Comparison of ENCODE assay signal across 10 mouse cellular contexts in genomic region chr19:59169143-59169935, GRCm38 (mm10). TPM values are rescaled to one million over a fixed set of nuclear protein-coding genes. Genes with fewer than 3 reads are reported as not detected.
DNase-seq lines count a peak whose midpoint lies in the region; ATAC-seq and TF ChIP-seq lines count a peak whose summit lies in the region.
"Had no signal": no experiment of that assay in that cellular context is flagged by ENCODE, and none has a peak within 500 bp of the region (broad histone marks: within the 10 kb centered on the region; RNA-seq: fewer than 3 reads in every experiment).

No protein-coding gene starts in this region.

- no peak for DNase-seq in heart, postnatal 36 days
- DNase-seq in midbrain, embryonic 14.5 days: peak; percentile 52
- DNase-seq in ovary, adult 18-20 months (ENCODE audit: low spot score): no peak
- no peak for DNase-seq in adrenal gland, postnatal 14 days
- DNase-seq in thymus, postnatal 10 days (ENCODE audit: low spot score in 2 of 2): no peak

- H3K9me3 ChIP-seq in heart, embryonic 12.5 days (replicated peaks): no peaks in the 10 kb centered on the region
- no peaks in the 10 kb centered on the region for H3K9me3 ChIP-seq in hindbrain, embryonic 12.5 days (replicated peaks)
- H3K9me3 ChIP-seq in midbrain, embryonic 14.5 days (ENCODE audit: control insufficient read depth, low read length): no peaks in the 10 kb centered on the region

- intact Hi-C loops in heart, postnatal 36 days (cut with DNase I): no loop called here

- peak; percentile 28; the same call in 1 of the 2 replicates for ATAC-seq in heart, embryonic 12.5 days (ENCODE audit: insufficient number of reproducible peaks, low FRiP score)
- ATAC-seq in hindbrain, embryonic 12.5 days (ENCODE audit: low FRiP score): no peak; the same call in 1 of the 2 replicates
- ATAC-seq in midbrain, embryonic 14.5 days (ENCODE audit: low FRiP score, low TSS enrichment): no peak

- no peak for TF ChIP-seq CTCF in cortical plate, adult 2 months (IDR thresholded peaks at IDR 0.05; ENCODE audit: extremely low read depth, insufficient read depth, low read length)

- H3K9ac ChIP-seq in heart, embryonic 12.5 days: peak overlapping the region; percentile 1; the same call in 1 of the 2 replicates
- peak overlapping the region; percentile 23; the same call in 1 of the 2 replicates for H3K9ac ChIP-seq in hindbrain, embryonic 12.5 days
- H3K9ac ChIP-seq in midbrain, embryonic 14.5 days (replicated peaks; ENCODE audit: low read length): no peak overlapping the region

- no peak for TF ChIP-seq POLR2A in cortical plate, adult 2 months (IDR thresholded peaks at IDR 0.05; ENCODE audit: extremely low read depth, insufficient read depth, low read length)

- H3K4me1 ChIP-seq in heart, embryonic 12.5 days (replicated peaks): peaks cover 29% of the 10 kb centered on the region
- no peaks in the 10 kb centered on the region for H3K4me1 ChIP-seq in cortical plate, adult 2 months (ENCODE audit: control insufficient read depth, insufficient read depth, low read length)
- H3K4me1 ChIP-seq in hindbrain, embryonic 12.5 days: peaks cover 23% of the 10 kb centered on the region
- no peaks in the 10 kb centered on the region for H3K4me1 ChIP-seq in midbrain, embryonic 14.5 days (ENCODE audit: control insufficient read depth, insufficient read depth, low read length)

- H3K4me2 ChIP-seq in heart, embryonic 12.5 days: peak overlapping the region; percentile 66
- peak overlapping the region; percentile 35 for H3K4me2 ChIP-seq in hindbrain, embryonic 12.5 days (replicated peaks)
- H3K4me2 ChIP-seq in midbrain, embryonic 14.5 days (ENCODE audit: low read length): peak overlapping the region; percentile 31

- H3K27me3 ChIP-seq in heart, embryonic 12.5 days (replicated peaks): peaks cover 98% of the 10 kb centered on the region
- peaks cover 98% of the 10 kb centered on the region for H3K27me3 ChIP-seq in hindbrain, embryonic 12.5 days
- peaks cover 90% of the 10 kb centered on the region for H3K27me3 ChIP-seq in midbrain, embryonic 14.5 days (ENCODE audit: control insufficient read depth, insufficient read depth, low read length)

- WGBS in heart, embryonic 12.5 days: under 1% methylated on average over 65 of the region's 65 CpGs
- WGBS in hindbrain, embryonic 12.5 days: under 1% methylated on average over 65 of the region's 65 CpGs
- under 1% methylated on average over 65 of the region's 65 CpGs for WGBS in midbrain, embryonic 14.5 days

- peak overlapping the region; percentile 37 for H3K4me3 ChIP-seq in heart, embryonic 12.5 days
- peak overlapping the region; percentile 22; the same call in 1 of the 2 replicates for H3K4me3 ChIP-seq in cortical plate, adult 2 months (ENCODE audit: insufficient read depth, low read length)
- H3K4me3 ChIP-seq in hindbrain, embryonic 12.5 days: peak overlapping the region; percentile 22
- peak overlapping the region; percentile 19; the same call in 1 of the 2 replicates for H3K4me3 ChIP-seq in midbrain, embryonic 14.5 days (replicated peaks; ENCODE audit: low read depth, low read length)

- no peak overlapping the region for H3K27ac ChIP-seq in heart, embryonic 12.5 days (ENCODE audit: poor library complexity, severe bottlenecking)
- H3K27ac ChIP-seq in cortical plate, adult 2 months (ENCODE audit: insufficient read depth, low read length): no peak overlapping the region
- no peak overlapping the region for H3K27ac ChIP-seq in hindbrain, embryonic 12.5 days
- H3K27ac ChIP-seq in midbrain, embryonic 14.5 days (replicated peaks; ENCODE audit: low read depth, low read length): no peak overlapping the region

- no peaks in the 10 kb centered on the region for H3K36me3 ChIP-seq in heart, embryonic 12.5 days
- no peaks in the 10 kb centered on the region for H3K36me3 ChIP-seq in hindbrain, embryonic 12.5 days
- H3K36me3 ChIP-seq in midbrain, embryonic 14.5 days (ENCODE audit: control insufficient read depth, insufficient read depth, low read length): no peaks in the 10 kb centered on the region

RNA-seq across cellular contexts. Expression of gene Vax1, which starts 0.5 kb away (rescaled TPM):
- not detected in 2 replicates for polyA plus RNA-seq in heart, embryonic 12.5 days (2016; fragmentation: Nextera tagmentation; extraction: Ambion mirVana)
- not detected for total RNA-seq in heart, postnatal 36 days (2021)
- 0.98 and 1.6 TPM in 2 replicates for polyA plus RNA-seq in cortical plate, adult 2 months (2012; rRNA removed)
- polyA plus RNA-seq in hindbrain, embryonic 12.5 days (2016; fragmentation: Nextera tagmentation; extraction: Ambion mirVana): not detected in 2 replicates
- not detected in 2 replicates for polyA plus RNA-seq in midbrain, embryonic 14.5 days (2014; fragmentation: Nextera tagmentation; extraction: Ambion mirVana)
- total RNA-seq in adrenal gland, postnatal 14 days (2021): not detected in 2 replicates
- total RNA-seq: heart, postnatal 14 days; MEL had no signal

RNA-seq across cellular contexts. Expression of gene Kcnk18, which starts 49.7 kb away (rescaled TPM):
- not detected in 2 replicates for polyA plus RNA-seq in heart, embryonic 12.5 days (2016; fragmentation: Nextera tagmentation; extraction: Ambion mirVana)
- not detected for total RNA-seq in heart, postnatal 36 days (2021)
- not detected in 2 replicates for polyA plus RNA-seq in cortical plate, adult 2 months (2012; rRNA removed)
- not detected in 2 replicates for polyA plus RNA-seq in hindbrain, embryonic 12.5 days (2016; fragmentation: Nextera tagmentation; extraction: Ambion mirVana)
- polyA plus RNA-seq in midbrain, embryonic 14.5 days (2014; fragmentation: Nextera tagmentation; extraction: Ambion mirVana): not detected in 2 replicates
- total RNA-seq in adrenal gland, postnatal 14 days (2021): not detected in 2 replicates
- total RNA-seq: heart, postnatal 14 days; MEL had no signal
